Mouse (Mus musculus) forebrain, postnatal 0 days (tissue): ENCODE results near the gene Bik. TPM values are rescaled to one million over a fixed set of nuclear protein-coding genes. Genes with fewer than 3 reads are reported as not detected.
"Not testable (repeated sequence)": the region's sequence is repeated elsewhere in the genome, so short reads cannot be mapped to it uniquely, and the experiment has no call there.

Source experiments
- ATAC-seq: fragments of 200-750 bp; cut with Nextera tagmentation; 2 replicates; pipeline ENCODE4 v1.8.0; 2017; ENCODE audit warnings: mild to moderate bottlenecking, moderate library complexity
- DNase-seq: peaks from one replicate; pipeline ENCODE4 v3.0.0-alpha.2; 2015
- H3K27ac ChIP-seq: fragments of 300-500 bp; sonication (generic); 2 replicates; pipeline ENCODE4 v1.5.1; 2014; ENCODE audit warnings: low read depth, mild to moderate bottlenecking, antibody characterized with exemption, low read length, moderate library complexity, mixed read lengths
- H3K27me3 ChIP-seq: fragments of 300-500 bp; sonication (generic); 2 replicates; pipeline ENCODE4 v1.6.1; 2014; ENCODE audit warnings: mild to moderate bottlenecking, low read length, mixed read lengths; ENCODE audit not compliant: insufficient read depth
- H3K36me3 ChIP-seq: fragments of 300-500 bp; sonication (generic); 2 replicates; pipeline ENCODE4 v1.6.1; 2014; ENCODE audit warnings: mild to moderate bottlenecking, moderate library complexity; ENCODE audit not compliant: insufficient read depth
- H3K4me1 ChIP-seq: fragments of 300-500 bp; sonication (generic); 2 replicates; pipeline ENCODE4 v1.6.1; 2014; ENCODE audit warnings: antibody characterized with exemption; ENCODE audit not compliant: insufficient read depth
- H3K4me2 ChIP-seq: fragments of 300-500 bp; sonication (generic); 2 replicates; pipeline ENCODE4 v1.6.1; 2014; ENCODE audit warnings: low read depth, mild to moderate bottlenecking, moderate library complexity
- H3K4me3 ChIP-seq: fragments of 300-500 bp; sonication (generic); 2 replicates; pipeline ENCODE4 v1.5.1; 2014; ENCODE audit warnings: low read depth, low read length, mixed read lengths
- H3K9ac ChIP-seq: fragments of 300-500 bp; sonication (generic); 2 replicates; pipeline ENCODE4 v1.6.1; 2014; ENCODE audit warnings: mild to moderate bottlenecking
- H3K9me3 ChIP-seq: fragments of 300-500 bp; sonication (generic); 2 replicates; pipeline ENCODE4 v1.6.1; 2016; ENCODE audit warnings: low read length
- CTCF ChIP-seq: sonication (generic); IDR thresholded peaks from 2 replicates; pipeline ENCODE4 v1.5.1; 2016; ENCODE audit warnings: antibody characterized with exemption, control low read depth, low read depth
- WGBS: fragments of 180-500 bp; shearing (Covaris S2); extraction: QIAGEN DNeasy Blood & Tissue Kit; methylation state at CpG from one replicate; pipeline ENCODE4 v1.1.7; 2014; 5-methylcytosine and 5-hydroxymethylcytosine counted together
- polyA plus RNA-seq: library from polyadenylated mRNA; unstranded; fragments of >200 nt; fragmentation: Nextera tagmentation; extraction: Ambion mirVana; gene quantifications from 2 replicates; pipeline ENCODE4 v1.2.1, GENCODE M21; 2015
- total RNA-seq: library from RNA; depleted of rRNA; stranded (reverse); fragments of >200 nt; gene quantifications from 2 replicates; pipeline ENCODE4 v1.2.3, GENCODE M21; 2014

Gene Bik
- total and polyA plus RNA-seq, 2 experiments from 2014 or later: 0.33 TPM; not detected in 1

GRCm38 (mm10) chr15:83497299-83497698 is 29.4 kb upstream of the Bik start:
- 95% methylated on average over 6 of the region's 6 CpGs for WGBS
- no peak for TF ChIP-seq CTCF
- H3K36me3 ChIP-seq: peaks cover 90% of the 10 kb centered on the region

GRCm38 (mm10) chr15:83499211-83499755 is 27.4 kb upstream of the Bik start:
- H3K4me1 ChIP-seq: no peaks in the 10 kb centered on the region
- no peak overlapping the region for H3K9ac ChIP-seq
- H3K4me2 ChIP-seq: no peak overlapping the region
- H3K4me3 ChIP-seq: no peak overlapping the region
- ATAC-seq: no peak
- DNase-seq: no peak
- no peak for TF ChIP-seq CTCF
- peaks cover 83% of the 10 kb centered on the region for H3K36me3 ChIP-seq
- no peak overlapping the region for H3K27ac ChIP-seq
- no peaks in the 10 kb centered on the region for H3K9me3 ChIP-seq
- WGBS: 93% methylated on average over 10 of the region's 10 CpGs
- no peaks in the 10 kb centered on the region for H3K27me3 ChIP-seq

More at GRCm38 (mm10) chr15:83497299-83497698, 29.4 kb upstream of the Bik start:
- no peak for ATAC-seq
- DNase-seq: no peak
- Histone ChIP-seq H3K27me3 (no peaks in the 10 kb centered on the region), H3K9me3 (no peaks in the 10 kb centered on the region), H3K27ac (no peak overlapping the region), H3K9ac (no peak overlapping the region), H3K4me3 (no peak overlapping the region), H3K4me2 (no peak overlapping the region), H3K4me1 (no peaks in the 10 kb centered on the region)

- H3K4me3 ChIP-seq: no peak overlapping the region
- TF ChIP-seq CTCF: peak; percentile 47
- DNase-seq (no peak), ATAC-seq (no peak)
- WGBS: 70% methylated on average over 3 of the region's 3 CpGs
- no peak overlapping the region for H3K4me2 ChIP-seq
- H3K9me3 ChIP-seq: no peaks in the 10 kb centered on the region
- H3K27me3 ChIP-seq: no peaks in the 10 kb centered on the region
- peaks cover 75% of the 10 kb centered on the region for H3K36me3 ChIP-seq
- H3K27ac ChIP-seq: no peak overlapping the region
- no peaks in the 10 kb centered on the region for H3K4me1 ChIP-seq
- no peak overlapping the region for H3K9ac ChIP-seq
Measured at GRCm38 (mm10) chr15:83500352-83500751, 26.3 kb upstream of the Bik start.

- not testable (repeated sequence) for ATAC-seq, H3K27ac ChIP-seq, DNase-seq, H3K27me3 ChIP-seq, H3K9me3 ChIP-seq, H3K4me3 ChIP-seq, H3K9ac ChIP-seq, H3K4me1 ChIP-seq, H3K4me2 ChIP-seq
- H3K36me3 ChIP-seq: peaks cover 66% of the 10 kb centered on the region
- WGBS: 85% methylated on average over 6 of the region's 6 CpGs
Measured at GRCm38 (mm10) chr15:83501483-83501882, 25.2 kb upstream of the Bik start.

GRCm38 (mm10) chr15:83509950-83510804 is 16.5 kb upstream of the Bik start:
- DNase-seq: no peak
- ATAC-seq: peak; percentile 81
- WGBS: 27% methylated on average over 17 of the region's 17 CpGs
- Histone ChIP-seq H3K4me2 (peak overlapping the region; percentile 63), H3K27me3 (no peaks in the 10 kb centered on the region), H3K9ac (peak overlapping the region; percentile 86), H3K4me1 (peaks cover 4% of the 10 kb centered on the region; the same call in 1 of the 2 replicates), H3K36me3 (0 out of 2 replicates have a peak, but pooled peaks cover 4% of the 10 kb centered on the region), H3K9me3 (no peaks in the 10 kb centered on the region), H3K27ac (peak overlapping the region; percentile 94), H3K4me3 (peak overlapping the region; percentile 58)
- no peak; the same call in 1 of the 2 replicates for TF ChIP-seq CTCF

- Histone ChIP-seq H3K4me3 (peak within 1 kb of the TSS; percentile 58), H3K9ac (peak within 1 kb of the TSS; percentile 86), H3K36me3 (no peaks in the 10 kb centered on the region), H3K9me3 (no peaks in the 10 kb centered on the region), H3K4me1 (peaks cover 4% of the 10 kb centered on the region; the same call in 1 of the 2 replicates), H3K4me2 (peak within 1 kb of the TSS; percentile 63), H3K27me3 (no peaks in the 10 kb centered on the region), H3K27ac (peak within 1 kb of the TSS; percentile 94)
- 13% methylated on average over 41 of the region's 41 CpGs for WGBS
- DNase-seq: peak; percentile 97
- peak; percentile 98 for ATAC-seq
- no peak for TF ChIP-seq CTCF
Measured at GRCm38 (mm10) chr15:83510805-83511405, 15.8 kb upstream of the Bik start, which contains the start of gene Ttll1. Gene Ttll1, minus strand, starts transcription at chr15:83510893.
